Mouse (Mus musculus): ENCODE measurements around the gene Kat2b. TPM values are rescaled to one million over a fixed set of nuclear protein-coding genes. Genes with fewer than 3 reads are reported as not detected.

Gene Kat2b
- polyA plus RNA-seq, 1 experiment from 2014 or later, result 11.0 TPM

- Histone ChIP-seq H3K4me2 (peak overlapping the region; percentile 51), H3K27ac (ENCODE audit: low read depth, low read length) (peak overlapping the region; percentile 90), H3K4me1 (ENCODE audit: control insufficient read depth, insufficient read depth, low read length) (peaks cover 39% of the 10 kb centered on the region), H3K9me3 (replicated peaks; ENCODE audit: control insufficient read depth, low read length) (no peaks in the 10 kb centered on the region), H3K27me3 (ENCODE audit: control insufficient read depth, insufficient read depth, low read length) (no peaks in the 10 kb centered on the region), H3K9ac (ENCODE audit: low read depth, low read length) (peak overlapping the region; percentile 43), H3K36me3 (ENCODE audit: control insufficient read depth, insufficient read depth, low read length) (no peaks in the 10 kb centered on the region), H3K4me3 (ENCODE audit: low read depth, low read length) (no peak overlapping the region)
- WGBS (ENCODE audit: insufficient replicate concordance), result 32% methylated on average over 14 of the region's 14 CpGs
- peak; percentile 77 for ATAC-seq (replicated peaks; ENCODE audit: insufficient number of reproducible peaks, low FRiP score, low TSS enrichment)
Measured at GRCm38 (mm10) chr17:53587074-53587851, 20.6 kb downstream of the Kat2b start.

- Histone ChIP-seq H3K9ac (ENCODE audit: low read depth, low read length) (peak overlapping the region; percentile 43), H3K4me1 (ENCODE audit: control insufficient read depth, insufficient read depth, low read length) (peaks cover 33% of the 10 kb centered on the region), H3K36me3 (ENCODE audit: control insufficient read depth, insufficient read depth, low read length) (no peaks in the 10 kb centered on the region), H3K4me3 (ENCODE audit: low read depth, low read length) (no peak overlapping the region), H3K27me3 (ENCODE audit: control insufficient read depth, insufficient read depth, low read length) (no peaks in the 10 kb centered on the region), H3K27ac (ENCODE audit: low read depth, low read length) (peak overlapping the region; percentile 90), H3K4me2 (no peak overlapping the region; the same call in 1 of the 2 replicates), H3K9me3 (replicated peaks; ENCODE audit: control insufficient read depth, low read length) (no peaks in the 10 kb centered on the region)
- no peak for ATAC-seq (replicated peaks; ENCODE audit: insufficient number of reproducible peaks, low FRiP score, low TSS enrichment)
- 76% methylated on average over 9 of the region's 9 CpGs for WGBS (ENCODE audit: insufficient replicate concordance)
Measured at GRCm38 (mm10) chr17:53588097-53588855, 21.6 kb downstream of the Kat2b start.

GRCm38 (mm10) chr17:53590110-53590509 is 23.4 kb downstream of the Kat2b start:
- no peaks in the 10 kb centered on the region for H3K9me3 ChIP-seq (replicated peaks; ENCODE audit: control insufficient read depth, low read length)
- H3K4me3 ChIP-seq (ENCODE audit: low read depth, low read length), result no peak overlapping the region
- no peak for ATAC-seq (replicated peaks; ENCODE audit: insufficient number of reproducible peaks, low FRiP score, low TSS enrichment)
- H3K4me2 ChIP-seq, result no peak overlapping the region
- WGBS (ENCODE audit: insufficient replicate concordance), result 93% methylated on average over 6 of the region's 6 CpGs
- H3K36me3 ChIP-seq (ENCODE audit: control insufficient read depth, insufficient read depth, low read length), result no peaks in the 10 kb centered on the region
- no peaks in the 10 kb centered on the region for H3K27me3 ChIP-seq (ENCODE audit: control insufficient read depth, insufficient read depth, low read length)
- H3K27ac ChIP-seq (ENCODE audit: low read depth, low read length), result no peak overlapping the region
- H3K9ac ChIP-seq (ENCODE audit: low read depth, low read length), result no peak overlapping the region
- peaks cover 26% of the 10 kb centered on the region for H3K4me1 ChIP-seq (ENCODE audit: control insufficient read depth, insufficient read depth, low read length)

- Histone ChIP-seq H3K9me3 (replicated peaks; ENCODE audit: control insufficient read depth, low read length) (no peaks in the 10 kb centered on the region), H3K4me3 (ENCODE audit: low read depth, low read length) (no peak overlapping the region), H3K9ac (ENCODE audit: low read depth, low read length) (no peak overlapping the region), H3K27ac (ENCODE audit: low read depth, low read length) (no peak overlapping the region), H3K27me3 (ENCODE audit: control insufficient read depth, insufficient read depth, low read length) (no peaks in the 10 kb centered on the region), H3K4me1 (ENCODE audit: control insufficient read depth, insufficient read depth, low read length) (peaks cover 29% of the 10 kb centered on the region), H3K36me3 (ENCODE audit: control insufficient read depth, insufficient read depth, low read length) (no peaks in the 10 kb centered on the region), H3K4me2 (no peak overlapping the region)
- ATAC-seq (replicated peaks; ENCODE audit: insufficient number of reproducible peaks, low FRiP score, low TSS enrichment), result no peak
- 88% methylated on average over 5 of the region's 5 CpGs for WGBS (ENCODE audit: insufficient replicate concordance)
Measured at GRCm38 (mm10) chr17:53591910-53592309, 25.2 kb downstream of the Kat2b start.

- Histone ChIP-seq H3K4me3 (ENCODE audit: low read depth, low read length) (no peak overlapping the region), H3K36me3 (ENCODE audit: control insufficient read depth, insufficient read depth, low read length) (no peaks in the 10 kb centered on the region), H3K27ac (ENCODE audit: low read depth, low read length) (no peak overlapping the region), H3K27me3 (ENCODE audit: control insufficient read depth, insufficient read depth, low read length) (no peaks in the 10 kb centered on the region), H3K4me2 (no peak overlapping the region), H3K4me1 (ENCODE audit: control insufficient read depth, insufficient read depth, low read length) (peaks cover 17% of the 10 kb centered on the region), H3K9me3 (replicated peaks; ENCODE audit: control insufficient read depth, low read length) (no peaks in the 10 kb centered on the region), H3K9ac (ENCODE audit: low read depth, low read length) (no peak overlapping the region)
- 73% methylated on average over 4 of the region's 4 CpGs for WGBS (ENCODE audit: insufficient replicate concordance)
- no peak for ATAC-seq (replicated peaks; ENCODE audit: insufficient number of reproducible peaks, low FRiP score, low TSS enrichment)
Measured at GRCm38 (mm10) chr17:53594590-53594989, 27.9 kb downstream of the Kat2b start.

- Histone ChIP-seq H3K36me3 (ENCODE audit: control insufficient read depth, insufficient read depth, low read length) (no peaks in the 10 kb centered on the region), H3K27ac (ENCODE audit: low read depth, low read length) (peak overlapping the region; percentile 77), H3K9ac (ENCODE audit: low read depth, low read length) (no peak overlapping the region), H3K4me1 (ENCODE audit: control insufficient read depth, insufficient read depth, low read length) (peaks cover 17% of the 10 kb centered on the region), H3K4me2 (no peak overlapping the region), H3K4me3 (ENCODE audit: low read depth, low read length) (no peak overlapping the region), H3K27me3 (ENCODE audit: control insufficient read depth, insufficient read depth, low read length) (no peaks in the 10 kb centered on the region), H3K9me3 (replicated peaks; ENCODE audit: control insufficient read depth, low read length) (no peaks in the 10 kb centered on the region)
- 77% methylated on average over 8 of the region's 8 CpGs for WGBS (ENCODE audit: insufficient replicate concordance)
- ATAC-seq (replicated peaks; ENCODE audit: insufficient number of reproducible peaks, low FRiP score, low TSS enrichment), result no peak
Measured at GRCm38 (mm10) chr17:53595527-53595926, 28.9 kb downstream of the Kat2b start.

- Histone ChIP-seq H3K36me3 (ENCODE audit: control insufficient read depth, insufficient read depth, low read length) (no peaks in the 10 kb centered on the region), H3K4me2 (no peak overlapping the region), H3K9me3 (replicated peaks; ENCODE audit: control insufficient read depth, low read length) (no peaks in the 10 kb centered on the region), H3K27ac (ENCODE audit: low read depth, low read length) (peak overlapping the region; percentile 77), H3K9ac (ENCODE audit: low read depth, low read length) (no peak overlapping the region), H3K4me3 (ENCODE audit: low read depth, low read length) (no peak overlapping the region), H3K27me3 (ENCODE audit: control insufficient read depth, insufficient read depth, low read length) (no peaks in the 10 kb centered on the region), H3K4me1 (ENCODE audit: control insufficient read depth, insufficient read depth, low read length) (peaks cover 17% of the 10 kb centered on the region)
- ATAC-seq (replicated peaks; ENCODE audit: insufficient number of reproducible peaks, low FRiP score, low TSS enrichment), result no peak
- WGBS (ENCODE audit: insufficient replicate concordance), result 7% methylated on average over 3 of the region's 3 CpGs
Measured at GRCm38 (mm10) chr17:53596314-53596882, 29.7 kb downstream of the Kat2b start.

GRCm38 (mm10) chr17:53596941-53597790 is 30.5 kb downstream of the Kat2b start:
- H3K4me2 ChIP-seq, result no peak overlapping the region
- no peaks in the 10 kb centered on the region for H3K27me3 ChIP-seq (ENCODE audit: control insufficient read depth, insufficient read depth, low read length)
- no peak overlapping the region for H3K9ac ChIP-seq (ENCODE audit: low read depth, low read length)
- no peak; the same call in 1 of the 2 replicates for ATAC-seq (replicated peaks; ENCODE audit: insufficient number of reproducible peaks, low FRiP score, low TSS enrichment)
- no peaks in the 10 kb centered on the region for H3K9me3 ChIP-seq (replicated peaks; ENCODE audit: control insufficient read depth, low read length)
- H3K36me3 ChIP-seq (ENCODE audit: control insufficient read depth, insufficient read depth, low read length), result no peaks in the 10 kb centered on the region
- H3K4me1 ChIP-seq (ENCODE audit: control insufficient read depth, insufficient read depth, low read length), result peaks cover 17% of the 10 kb centered on the region
- peak overlapping the region; percentile 77; the same call in 1 of the 2 replicates for H3K27ac ChIP-seq (ENCODE audit: low read depth, low read length)
- H3K4me3 ChIP-seq (ENCODE audit: low read depth, low read length), result no peak overlapping the region
- WGBS (ENCODE audit: insufficient replicate concordance), result 60% methylated on average over 11 of the region's 11 CpGs
